Comparison of ENCODE assay signal across 15 mouse cellular contexts in genomic region chr5:52736046-52736445, GRCm38 (mm10).
"Had no signal": no experiment of that assay in that cellular context is flagged by ENCODE, and none has a peak within 500 bp of the region (broad histone marks: within the 10 kb centered on the region; RNA-seq: fewer than 3 reads in every experiment).

No protein-coding gene starts in this region.

- DNase-seq: liver, postnatal 0 days; lung, adult 2 months; lung, postnatal 14 days; right cerebral cortex, postnatal 14 days; thymus, adult 18-20 months; thymus, postnatal 14 days; thymus, postnatal 36 days had no signal

- H3K36me3 ChIP-seq: liver, embryonic 15.5 days; midbrain, embryonic 13.5 days; midbrain, embryonic 15.5 days; neural tube, embryonic 12.5 days had no signal

- ATAC-seq: liver, postnatal 0 days; lung, postnatal 0 days; midbrain, embryonic 13.5 days; midbrain, embryonic 15.5 days had no signal

- H3K4me3 ChIP-seq: liver, embryonic 15.5 days; megakaryocyte, embryonic 14.5 days; midbrain, embryonic 13.5 days; midbrain, embryonic 15.5 days; neural tube, embryonic 12.5 days had no signal

- H3K9ac ChIP-seq: liver, embryonic 15.5 days; liver, postnatal 0 days; midbrain, embryonic 13.5 days; midbrain, embryonic 15.5 days; neural tube, embryonic 12.5 days had no signal

- H3K27ac ChIP-seq: liver, embryonic 15.5 days; macrophage; midbrain, embryonic 13.5 days; midbrain, embryonic 15.5 days; neural tube, embryonic 12.5 days had no signal

- H3K4me1 ChIP-seq: liver, embryonic 15.5 days; midbrain, embryonic 13.5 days; midbrain, embryonic 15.5 days; neural tube, embryonic 12.5 days had no signal

- H3K4me2 ChIP-seq: liver, embryonic 15.5 days; midbrain, embryonic 11.5 days; midbrain, embryonic 13.5 days; midbrain, embryonic 15.5 days; neural tube, embryonic 12.5 days had no signal

- H3K27me3 ChIP-seq: midbrain, embryonic 13.5 days; midbrain, embryonic 15.5 days; neural tube, embryonic 12.5 days had no signal

- H3K9me3 ChIP-seq: liver, embryonic 15.5 days; midbrain, embryonic 13.5 days; midbrain, embryonic 15.5 days; neural tube, embryonic 12.5 days had no signal
